Mouse (Mus musculus) heart, postnatal 0 days (tissue): Measurements from ENCODE around the gene Irf9.

ENCODE experiments used
- CTCF ChIP-seq: IDR thresholded peaks from 2 replicates; pipeline ENCODE4 v1.5.1; 2016; ENCODE audit warnings: antibody characterized with exemption, control low read depth, low read depth
- EP300 ChIP-seq: IDR thresholded peaks from 2 replicates; pipeline ENCODE4 v1.6.1; 2016; ENCODE audit warnings: antibody characterized with exemption, low read depth

DNA sequence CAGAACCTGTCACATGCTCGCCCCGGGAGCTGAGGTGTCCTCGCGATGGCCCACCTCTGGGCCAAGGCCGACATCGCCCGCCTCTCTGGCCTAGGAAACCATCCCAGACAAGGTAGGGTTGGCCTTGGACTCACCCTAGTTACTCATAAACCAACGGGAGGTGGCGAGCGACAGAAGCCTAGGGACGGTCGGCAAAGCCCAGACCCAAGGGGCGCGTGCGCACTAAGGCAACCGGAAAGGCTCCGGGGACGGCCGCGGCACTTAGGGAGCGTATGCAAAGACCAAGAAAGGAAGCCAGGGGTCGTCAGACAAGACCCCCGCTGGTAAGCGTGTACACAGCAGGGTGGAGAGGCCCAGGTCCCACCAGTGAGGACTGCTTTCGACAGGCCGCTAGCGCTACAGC lies 43.6 kb upstream of the Irf9 start, which contains the start of gene Dcaf11:
- TF ChIP-seq CTCF (peak; percentile 38), EP300 (peak; percentile 57)
